Mouse (Mus musculus): ENCODE measurements around the gene Ly6g6c. TPM values are rescaled to one million over a fixed set of nuclear protein-coding genes. Genes with fewer than 3 reads are reported as not detected.
A peak's percentile ranks its signal among the peaks of the same experiment; 100 is the strongest.
"Not testable (repeated sequence)": the region's sequence is repeated elsewhere in the genome, so short reads cannot be mapped to it uniquely, and the experiment has no call there.

Gene Ly6g6c
- polyA plus RNA-seq, 1 experiment from 2014 or later = 131 TPM

DNA sequence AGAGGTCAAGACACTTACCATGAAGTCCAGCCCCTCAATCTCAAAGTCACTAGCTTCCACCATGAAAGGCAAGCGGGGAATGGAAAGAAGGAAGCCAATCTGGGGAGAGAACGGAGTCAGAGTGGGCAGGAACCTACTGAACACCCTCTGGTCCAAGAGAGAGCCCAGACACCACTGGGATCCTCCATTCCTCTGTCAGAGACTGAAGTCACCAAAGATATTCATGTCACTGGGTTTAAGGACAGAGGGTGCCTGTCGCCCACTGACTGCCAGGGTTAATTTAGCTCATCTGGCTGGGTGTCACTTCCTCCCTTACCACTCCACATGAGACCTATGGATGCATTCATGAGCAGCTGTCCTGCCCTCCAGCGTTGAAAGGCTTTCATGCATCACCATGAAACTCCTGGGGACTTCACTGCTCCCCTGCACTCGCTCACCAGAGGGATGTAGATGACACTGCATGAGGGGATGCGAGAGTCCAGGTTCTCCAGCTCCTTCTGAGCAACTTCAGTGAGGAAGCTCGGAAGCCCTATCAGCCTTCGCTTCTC is 32.8 kb upstream of the Ly6g6c start:
- peaks cover 25% of the 10 kb centered on the region for H3K4me1 ChIP-seq
- no peak overlapping the region for H3K4me3 ChIP-seq (replicated peaks)
- no peak overlapping the region for H3K4me2 ChIP-seq (replicated peaks)
- no peaks in the 10 kb centered on the region for H3K27me3 ChIP-seq
- H3K36me3 ChIP-seq = no peaks in the 10 kb centered on the region
- H3K9ac ChIP-seq = no peak overlapping the region
- 73% methylated on average over 8 of the region's 8 CpGs for WGBS
- ATAC-seq (ENCODE audit: insufficient number of reproducible peaks, low FRiP score, low TSS enrichment, low read depth) = no peak
- H3K9me3 ChIP-seq (replicated peaks) = no peaks in the 10 kb centered on the region
- no peak overlapping the region for H3K27ac ChIP-seq (replicated peaks)

DNA sequence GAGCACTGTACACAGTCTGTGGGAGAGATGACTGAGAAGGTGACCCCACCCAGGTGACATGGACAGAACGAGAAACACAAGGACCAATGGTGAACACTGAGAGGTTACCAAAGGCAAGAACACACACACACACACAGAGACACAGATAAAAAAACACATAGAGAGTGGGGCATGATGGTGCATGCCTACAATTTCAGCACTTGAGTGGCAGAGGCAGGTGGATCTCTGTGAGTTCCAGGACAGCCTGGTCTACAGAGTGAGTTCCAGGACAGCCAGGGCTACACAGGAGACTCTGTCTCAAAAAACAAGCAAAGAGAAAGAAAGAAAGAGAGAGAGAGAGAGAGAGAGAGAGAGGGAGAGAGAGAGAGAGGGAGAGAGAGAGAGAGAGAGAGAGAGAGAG is 31.5 kb upstream of the Ly6g6c start:
- not testable (repeated sequence) for H3K27me3 ChIP-seq; H3K36me3 ChIP-seq; H3K4me2 ChIP-seq (replicated peaks); ATAC-seq (ENCODE audit: insufficient number of reproducible peaks, low FRiP score, low TSS enrichment, low read depth); H3K9ac ChIP-seq; H3K4me3 ChIP-seq (replicated peaks); H3K9me3 ChIP-seq (replicated peaks); H3K27ac ChIP-seq (replicated peaks)
- 68% methylated on average over 1 of the region's 1 CpGs for WGBS
- H3K4me1 ChIP-seq = peaks cover 12% of the 10 kb centered on the region

DNA sequence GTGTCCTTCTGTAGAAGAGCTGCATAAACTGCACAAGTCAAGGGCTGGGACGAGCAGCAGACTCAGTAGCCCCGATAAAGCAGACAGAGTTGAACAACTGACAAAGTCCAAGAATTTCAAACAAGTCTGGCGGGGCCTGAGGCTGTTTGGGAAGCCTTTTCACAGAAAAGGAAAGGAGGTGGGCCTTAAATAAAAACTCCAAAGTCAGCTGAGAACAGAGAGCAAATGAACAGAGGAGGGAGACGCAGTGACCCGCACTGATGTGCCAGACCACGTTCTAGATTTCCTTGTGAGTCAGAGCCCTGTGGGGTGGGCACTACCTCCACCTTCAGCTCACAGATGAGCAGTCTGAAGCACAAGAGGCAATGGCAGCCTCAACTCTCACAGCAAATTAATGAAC is 30.3 kb upstream of the Ly6g6c start:
- H3K4me2 ChIP-seq (replicated peaks) = no peak overlapping the region
- WGBS = 56% methylated on average over 6 of the region's 6 CpGs
- no peaks in the 10 kb centered on the region for H3K27me3 ChIP-seq
- no peaks in the 10 kb centered on the region for H3K9me3 ChIP-seq (replicated peaks)
- H3K9ac ChIP-seq = no peak overlapping the region
- H3K27ac ChIP-seq (replicated peaks) = no peak overlapping the region
- peaks cover under 1% of the 10 kb centered on the region; the same call in 1 of the 2 replicates for H3K4me1 ChIP-seq
- no peak for ATAC-seq (ENCODE audit: insufficient number of reproducible peaks, low FRiP score, low TSS enrichment, low read depth)
- H3K4me3 ChIP-seq (replicated peaks) = no peak overlapping the region
- no peaks in the 10 kb centered on the region for H3K36me3 ChIP-seq

DNA sequence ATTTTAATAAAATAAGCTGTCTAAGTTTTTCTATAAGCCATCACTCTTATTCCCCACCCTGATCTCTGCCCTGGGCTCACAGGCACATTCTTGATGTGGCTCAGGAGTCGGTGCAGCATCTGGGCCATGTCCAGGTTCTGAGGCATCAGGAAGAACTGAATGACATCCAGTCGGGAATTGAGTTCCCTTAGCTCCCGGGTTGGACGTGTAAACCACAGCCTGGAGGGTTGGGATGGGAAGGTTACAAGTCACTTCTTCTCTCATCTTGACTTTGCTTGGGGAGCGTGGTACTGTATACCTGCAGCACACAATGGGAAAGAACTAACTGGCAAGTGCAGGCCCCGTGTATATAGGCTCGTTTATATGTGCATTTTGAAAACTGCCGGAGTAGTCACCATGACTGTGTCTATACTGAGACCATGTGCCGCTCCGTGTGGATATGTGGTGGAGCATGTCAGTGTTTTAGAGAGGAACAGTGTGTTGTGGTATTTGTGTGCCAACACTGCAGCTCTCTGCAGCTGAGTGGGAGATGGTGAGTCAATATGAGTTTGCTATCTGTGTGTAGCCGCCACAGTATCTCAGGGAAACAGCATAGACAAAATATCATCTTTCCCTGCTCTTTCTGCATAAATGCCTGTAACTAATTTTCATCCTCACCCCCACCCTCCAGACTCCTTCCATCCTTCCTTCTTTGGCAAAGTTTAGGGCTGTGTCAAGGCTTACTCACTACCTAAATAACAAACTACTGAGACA is 25.9 kb upstream of the Ly6g6c start:
- H3K9ac ChIP-seq = no peak overlapping the region
- ATAC-seq (ENCODE audit: insufficient number of reproducible peaks, low FRiP score, low TSS enrichment, low read depth) = no peak
- no peak overlapping the region for H3K27ac ChIP-seq (replicated peaks)
- H3K4me2 ChIP-seq (replicated peaks) = no peak overlapping the region
- no peaks in the 10 kb centered on the region for H3K27me3 ChIP-seq
- H3K4me1 ChIP-seq = 0 out of 2 replicates have a peak, but pooled peaks cover 3% of the 10 kb centered on the region
- WGBS = 70% methylated on average over 11 of the region's 11 CpGs
- H3K36me3 ChIP-seq = no peaks in the 10 kb centered on the region
- no peak overlapping the region for H3K4me3 ChIP-seq (replicated peaks)
- no peaks in the 10 kb centered on the region for H3K9me3 ChIP-seq (replicated peaks)

DNA sequence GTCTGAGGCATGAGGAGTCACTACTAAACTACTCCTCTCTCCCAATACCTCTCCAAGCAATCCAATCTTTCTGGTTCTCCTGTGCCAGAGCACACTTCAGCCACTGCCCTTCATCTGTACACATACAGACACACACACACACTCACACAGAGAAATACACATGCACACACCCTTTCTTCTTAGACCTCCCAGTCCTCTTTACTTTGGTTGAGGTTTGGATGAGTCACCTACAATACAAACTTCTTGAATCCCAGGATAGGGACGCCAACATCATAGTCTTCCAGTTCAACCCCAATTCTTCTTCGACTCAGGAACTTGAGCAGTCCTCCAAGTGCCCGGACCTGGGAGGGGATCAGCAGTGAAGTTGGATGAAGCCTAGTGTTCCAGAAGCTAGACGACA is 21.4 kb upstream of the Ly6g6c start:
- Histone ChIP-seq H3K4me2 (replicated peaks) (no peak overlapping the region), H3K9me3 (replicated peaks) (no peaks in the 10 kb centered on the region), H3K9ac (no peak overlapping the region), H3K4me3 (replicated peaks) (no peak overlapping the region), H3K27me3 (no peaks in the 10 kb centered on the region), H3K36me3 (no peaks in the 10 kb centered on the region), H3K27ac (replicated peaks) (peak overlapping the region; percentile 36; the same call in 1 of the 2 replicates), H3K4me1 (peaks cover 35% of the 10 kb centered on the region)
- WGBS = 73% methylated on average over 4 of the region's 4 CpGs
- no peak for ATAC-seq (ENCODE audit: insufficient number of reproducible peaks, low FRiP score, low TSS enrichment, low read depth)

DNA sequence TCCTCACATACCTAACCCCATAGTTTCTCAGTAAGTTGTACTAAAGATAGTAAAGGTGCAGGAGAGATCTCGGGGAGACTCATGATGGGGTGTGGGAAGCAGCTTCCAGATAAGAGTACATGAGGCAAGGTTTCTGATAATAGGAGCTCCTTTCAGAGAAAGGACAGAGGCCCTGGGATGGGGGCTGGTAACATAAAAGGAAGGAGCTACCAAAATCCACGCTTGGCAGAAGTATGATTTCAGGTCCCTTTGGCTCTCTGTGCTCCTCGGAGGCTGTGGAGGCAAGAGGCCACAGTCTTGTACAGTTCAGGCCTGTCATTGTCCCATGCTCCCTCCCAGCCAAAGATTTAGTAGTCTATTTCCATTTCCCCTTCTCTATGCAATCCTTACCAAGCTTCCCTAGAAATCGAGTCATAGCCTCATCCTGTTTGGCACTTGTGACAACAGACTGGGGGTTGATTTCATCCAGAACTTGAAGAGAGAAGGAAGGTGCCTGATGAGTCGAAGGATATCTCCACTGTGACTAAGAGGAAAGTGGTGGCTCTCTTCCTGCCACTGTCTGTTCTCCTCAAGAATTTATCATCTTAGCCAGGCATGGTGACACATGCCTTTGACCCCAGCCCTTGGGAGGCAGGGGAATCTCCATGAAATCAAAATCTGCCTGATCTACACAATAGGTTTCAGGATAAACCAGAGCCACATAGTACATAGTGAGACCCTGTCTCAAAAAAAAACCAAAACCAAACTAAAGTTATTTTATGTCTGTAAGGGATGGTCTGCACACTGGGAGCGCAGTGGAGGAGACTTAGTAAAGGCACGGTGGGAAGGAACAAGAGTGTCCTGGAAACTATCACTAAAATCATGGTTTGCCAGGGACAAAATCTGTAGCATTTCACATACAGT is 20.0 kb upstream of the Ly6g6c start:
- H3K9me3 ChIP-seq (replicated peaks) = no peaks in the 10 kb centered on the region
- H3K4me3 ChIP-seq (replicated peaks) = peak overlapping the region; percentile 61
- no peaks in the 10 kb centered on the region for H3K27me3 ChIP-seq
- no peaks in the 10 kb centered on the region for H3K36me3 ChIP-seq
- H3K9ac ChIP-seq = no peak overlapping the region
- H3K27ac ChIP-seq (replicated peaks) = peak overlapping the region; percentile 23
- H3K4me1 ChIP-seq = peaks cover 48% of the 10 kb centered on the region
- H3K4me2 ChIP-seq (replicated peaks) = peak overlapping the region; percentile 98
- ATAC-seq (ENCODE audit: insufficient number of reproducible peaks, low FRiP score, low TSS enrichment, low read depth) = no peak
- 84% methylated on average over 7 of the region's 7 CpGs for WGBS

DNA sequence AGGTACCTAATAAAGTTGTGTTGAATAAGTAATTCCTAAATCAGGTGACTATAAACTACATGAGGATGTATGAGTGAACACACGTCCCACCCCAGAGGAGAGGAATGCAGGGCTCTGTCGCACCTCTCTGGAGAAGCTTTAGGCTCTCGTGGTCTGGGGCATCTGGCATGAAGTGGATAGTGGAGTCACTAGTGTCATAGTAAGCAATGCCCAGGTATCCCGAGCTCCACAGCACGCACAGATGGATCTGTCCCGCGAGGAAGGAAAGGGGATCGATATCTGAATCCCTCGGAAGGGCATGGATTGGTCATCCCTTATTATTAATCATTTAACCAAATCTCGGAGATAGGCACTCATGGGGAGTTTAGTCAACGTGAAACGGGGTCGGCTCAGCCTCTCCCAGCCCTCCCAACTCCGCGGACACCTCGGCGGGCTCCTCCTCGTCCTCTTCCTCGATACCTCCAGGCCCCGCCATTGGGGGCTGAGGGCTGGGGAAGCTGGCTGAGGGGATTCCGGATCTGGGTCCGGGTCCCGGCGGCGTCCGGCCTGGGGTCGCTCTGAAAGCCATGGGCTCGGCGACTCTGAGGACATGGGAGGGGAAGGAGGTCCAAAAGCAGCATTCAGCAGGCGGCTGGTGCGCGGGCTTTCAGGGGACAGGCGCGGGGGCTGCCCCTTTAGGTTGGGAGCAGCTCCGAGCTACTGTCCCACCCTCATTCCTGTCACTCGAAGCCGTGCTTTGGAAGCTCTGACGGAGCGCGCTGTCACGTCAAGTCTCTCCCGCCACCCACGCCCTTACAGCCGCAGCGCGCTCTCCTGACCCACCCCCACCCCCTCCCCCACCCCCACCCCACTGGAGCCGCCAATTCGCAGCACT is 19.1 kb upstream of the Ly6g6c start:
- Histone ChIP-seq H3K27ac (replicated peaks) (peak overlapping the region; percentile 99), H3K9ac (peak overlapping the region; percentile 80), H3K4me1 (peaks cover 48% of the 10 kb centered on the region), H3K36me3 (no peaks in the 10 kb centered on the region), H3K9me3 (replicated peaks) (no peaks in the 10 kb centered on the region), H3K4me3 (replicated peaks) (peak overlapping the region; percentile 61), H3K4me2 (replicated peaks) (peak overlapping the region; percentile 98), H3K27me3 (no peaks in the 10 kb centered on the region)
- 4% methylated on average over 48 of the region's 48 CpGs for WGBS
- ATAC-seq (ENCODE audit: insufficient number of reproducible peaks, low FRiP score, low TSS enrichment, low read depth) = no peak

DNA sequence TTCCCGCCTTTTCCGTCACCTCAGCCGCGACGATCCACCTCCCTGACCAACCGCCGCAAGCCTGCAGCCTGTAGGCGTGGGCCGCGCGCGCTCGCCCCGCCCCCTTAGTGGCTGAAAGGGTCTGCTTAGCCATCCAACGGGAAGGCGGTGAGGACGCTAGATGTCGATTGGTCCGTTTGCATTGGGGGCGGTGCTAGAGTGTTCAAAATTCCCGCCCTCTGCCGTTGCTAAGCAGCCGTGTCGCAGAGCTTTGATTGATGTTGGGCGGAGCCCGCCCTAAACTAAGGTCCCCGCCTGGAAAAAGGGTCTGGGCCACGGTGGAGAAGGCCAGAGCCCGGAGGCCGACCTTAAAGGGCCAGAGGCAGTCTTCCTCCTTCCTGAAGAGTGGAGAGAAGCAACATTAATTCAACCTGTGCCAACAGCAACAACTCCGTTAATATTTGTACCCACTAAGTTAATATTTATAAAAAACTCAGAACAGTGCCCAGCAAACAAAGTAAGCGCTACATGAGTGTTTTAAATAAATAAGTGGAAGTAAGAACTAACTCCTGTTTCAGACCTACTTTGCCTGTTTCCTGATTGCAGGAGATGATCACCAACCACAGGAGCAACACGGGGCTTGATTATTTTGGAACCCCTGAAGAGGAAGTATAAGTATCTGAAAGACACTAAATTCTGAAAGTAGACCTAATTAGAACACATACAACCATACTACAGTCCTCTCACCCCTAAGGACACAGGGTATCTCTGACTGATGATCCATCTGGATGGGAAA is 18.3 kb upstream of the Ly6g6c start, which contains the start of gene Msh5:
Gene Msh5, minus strand, starts transcription at position 65 of the 775 bp plus-strand sequence.
- peak within 1 kb of the TSS; percentile 80 for H3K9ac ChIP-seq
- peak within 1 kb of the TSS; percentile 99 for H3K27ac ChIP-seq (replicated peaks)
- H3K4me3 ChIP-seq (replicated peaks) = peak within 1 kb of the TSS; percentile 61
- ATAC-seq (ENCODE audit: insufficient number of reproducible peaks, low FRiP score, low TSS enrichment, low read depth) = peak; percentile 97
- H3K9me3 ChIP-seq (replicated peaks) = no peaks in the 10 kb centered on the region
- peaks cover 51% of the 10 kb centered on the region for H3K4me1 ChIP-seq
- no peaks in the 10 kb centered on the region for H3K27me3 ChIP-seq
- peak within 1 kb of the TSS; percentile 98 for H3K4me2 ChIP-seq (replicated peaks)
- 3% methylated on average over 33 of the region's 33 CpGs for WGBS
- no peaks in the 10 kb centered on the region for H3K36me3 ChIP-seq

DNA sequence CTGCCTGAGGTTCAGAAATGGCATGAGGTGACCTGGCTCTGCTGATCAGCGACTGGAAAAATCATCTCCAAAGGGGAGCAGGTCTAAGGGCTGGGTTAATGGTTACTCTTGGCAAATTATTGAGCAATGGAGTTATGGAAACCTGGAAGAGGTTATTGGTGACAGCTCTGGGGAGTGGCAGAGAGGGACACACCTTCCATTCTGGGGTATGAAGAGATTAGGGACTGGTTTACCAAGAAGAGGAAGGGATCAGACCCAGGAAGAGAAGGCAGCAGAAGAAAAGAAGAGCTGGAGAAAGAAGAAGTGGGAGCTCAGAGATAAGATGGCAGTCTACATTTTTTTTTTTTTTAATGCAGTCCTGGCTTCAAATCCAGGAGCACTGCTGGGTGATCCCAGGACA is 17.5 kb upstream of the Ly6g6c start:
- Histone ChIP-seq H3K27ac (replicated peaks) (peak overlapping the region; percentile 99), H3K27me3 (no peaks in the 10 kb centered on the region), H3K36me3 (peaks cover 5% of the 10 kb centered on the region), H3K9ac (no peak overlapping the region), H3K4me1 (peaks cover 59% of the 10 kb centered on the region), H3K4me2 (replicated peaks) (peak overlapping the region; percentile 24; the same call in 1 of the 2 replicates), H3K4me3 (replicated peaks) (no peak overlapping the region), H3K9me3 (replicated peaks) (no peaks in the 10 kb centered on the region)
- WGBS = 48% methylated on average over 1 of the region's 1 CpGs
- ATAC-seq (ENCODE audit: insufficient number of reproducible peaks, low FRiP score, low TSS enrichment, low read depth) = no peak

Measured in embryonic facial prominence, embryonic 15.5 days (tissue).